Mouse (Mus musculus) liver, embryonic 14.5 days (tissue): ENCODE data around the gene Wdr63.

Experiments
- CTCF ChIP-seq: IDR thresholded peaks from 2 replicates; pipeline ENCODE4 v1.5.1; 2016; ENCODE audit warnings: antibody characterized with exemption, low read depth, control low read depth
- EP300 ChIP-seq: IDR thresholded peaks from 2 replicates; pipeline ENCODE4 v1.6.1; 2016; ENCODE audit warnings: antibody characterized with exemption, low read depth

DNA sequence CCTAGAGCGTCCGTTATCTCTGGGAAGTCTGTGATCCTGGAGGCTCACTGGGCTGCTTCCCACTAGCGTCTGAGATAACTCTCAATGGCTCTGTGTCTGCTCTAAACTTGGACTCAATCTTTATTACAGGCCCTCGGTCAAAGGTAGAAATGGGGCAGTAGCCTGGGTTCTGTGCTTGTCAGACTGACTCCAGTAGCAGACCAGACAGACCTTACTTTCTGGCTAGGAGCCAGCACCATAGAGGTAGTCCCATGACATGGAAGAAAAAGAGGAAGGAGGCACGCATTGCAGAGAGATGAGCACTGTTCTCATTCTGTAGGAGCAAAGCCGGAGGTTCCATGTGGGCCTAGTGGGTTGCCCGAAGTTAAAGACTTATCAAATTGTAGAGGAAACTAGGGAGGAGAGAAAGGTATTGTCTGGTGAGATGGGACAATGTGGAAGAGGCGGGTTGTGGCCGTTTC lies 10.1 kb upstream of the Wdr63 start:
- TF ChIP-seq EP300, result no peak
- TF ChIP-seq CTCF, result no peak
